Mouse (Mus musculus) cerebellum, adult 8-10 months (tissue): ENCODE measurements around the gene Adam26b.
"Not testable (repeated sequence)": the region's sequence is repeated elsewhere in the genome, so short reads cannot be mapped to it uniquely, and the experiment has no call there.

Experiments
- DNase-seq: peaks from one replicate; pipeline ENCODE4 v3.0.0; 2022

The Adam26b gene

DNA sequence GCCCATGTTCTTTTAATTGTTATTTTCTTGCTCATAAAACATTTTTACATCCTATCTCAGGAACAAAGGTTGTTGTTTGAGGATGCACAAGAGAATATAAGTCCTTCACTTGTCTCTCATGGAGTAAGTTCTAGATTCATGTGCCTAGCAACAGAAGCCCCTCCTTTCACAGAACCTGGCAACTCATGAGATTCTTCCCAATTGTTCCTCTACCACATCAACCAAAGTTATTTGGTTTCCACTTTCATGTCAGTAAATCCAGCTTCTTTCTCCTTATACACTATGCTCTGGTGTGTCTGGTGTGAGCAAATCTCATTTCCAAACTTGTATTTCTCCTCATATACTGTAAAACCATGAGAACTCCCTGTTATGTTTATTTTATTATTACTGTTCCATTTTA, at the start of gene Adam26b:
Gene Adam26b (minus strand): TSS at position 101 of the 400 bp plus-strand sequence.
- not testable (repeated sequence) for DNase-seq

DNA sequence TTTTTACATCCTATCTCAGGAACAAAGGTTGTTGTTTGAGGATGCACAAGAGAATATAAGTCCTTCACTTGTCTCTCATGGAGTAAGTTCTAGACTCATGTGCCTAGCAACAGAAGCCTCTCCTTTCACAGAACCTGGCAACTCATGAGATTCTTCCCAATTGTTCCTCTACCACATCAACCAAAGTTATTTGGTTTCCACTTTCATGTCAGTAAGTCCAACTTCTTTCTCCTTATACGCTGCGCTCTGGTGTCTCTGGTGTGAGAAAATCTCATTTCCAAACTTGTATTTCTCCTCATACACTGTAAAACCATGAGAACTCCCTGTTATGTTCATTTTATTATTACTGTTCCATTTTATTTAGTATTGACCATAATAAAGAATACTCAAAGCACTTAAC, 48.7 kb upstream of the Adam26b start, which contains the start of gene Adam26a:
Gene Adam26a (minus strand): TSS at position 101 of the 400 bp plus-strand sequence.
- not testable (repeated sequence) for DNase-seq
